Mouse (Mus musculus): Measurements from ENCODE around the gene Capn13. TPM values are rescaled to one million over a fixed set of nuclear protein-coding genes. Genes with fewer than 3 reads are reported as not detected.

The Capn13 gene
- polyA plus RNA-seq, 1 experiment from 2014 or later, result not detected

- Histone ChIP-seq H3K4me2 (ENCODE audit: low read length) (no peak overlapping the region), H3K9ac (ENCODE audit: low read depth, low read length) (no peak overlapping the region), H3K27ac (ENCODE audit: low read length) (no peak overlapping the region), H3K4me3 (ENCODE audit: low read depth, low read length) (no peak overlapping the region), H3K27me3 (ENCODE audit: control insufficient read depth, insufficient read depth, low read depth, low read length) (no peaks in the 10 kb centered on the region), H3K4me1 (ENCODE audit: control insufficient read depth, insufficient read depth, low read length) (peaks cover 3% of the 10 kb centered on the region; the same call in 1 of the 2 replicates), H3K36me3 (ENCODE audit: control insufficient read depth, insufficient read depth, low read length) (no peaks in the 10 kb centered on the region), H3K9me3 (replicated peaks; ENCODE audit: control insufficient read depth, low read length, poor library complexity, severe bottlenecking) (no peaks in the 10 kb centered on the region)
- ATAC-seq, result no peak
- whole genome bisulfite sequencing, result 96% methylated on average over 13 of the region's 13 CpGs
These were observed 85.9 kb downstream of the Capn13 start for GRCm38 (mm10) chr17:73314786-73315185.

GRCm38 (mm10) chr17:73311491-73311890 is 89.2 kb downstream of the Capn13 start:
- no peak overlapping the region for H3K9ac ChIP-seq (ENCODE audit: low read depth, low read length)
- H3K27me3 ChIP-seq (ENCODE audit: control insufficient read depth, insufficient read depth, low read depth, low read length), result no peaks in the 10 kb centered on the region
- no peaks in the 10 kb centered on the region for H3K9me3 ChIP-seq (replicated peaks; ENCODE audit: control insufficient read depth, low read length, poor library complexity, severe bottlenecking)
- no peak for ATAC-seq
- 95% methylated on average over 5 of the region's 5 CpGs for WGBS
- H3K4me3 ChIP-seq (ENCODE audit: low read depth, low read length), result no peak overlapping the region
- no peak overlapping the region for H3K4me2 ChIP-seq (ENCODE audit: low read length)
- H3K4me1 ChIP-seq (ENCODE audit: control insufficient read depth, insufficient read depth, low read length), result peaks cover 3% of the 10 kb centered on the region; the same call in 1 of the 2 replicates
- H3K36me3 ChIP-seq (ENCODE audit: control insufficient read depth, insufficient read depth, low read length), result no peaks in the 10 kb centered on the region
- H3K27ac ChIP-seq (ENCODE audit: low read length), result no peak overlapping the region

- Histone ChIP-seq H3K9me3 (replicated peaks; ENCODE audit: control insufficient read depth, low read length, poor library complexity, severe bottlenecking) (no peaks in the 10 kb centered on the region), H3K9ac (ENCODE audit: low read depth, low read length) (no peak overlapping the region), H3K27ac (ENCODE audit: low read length) (no peak overlapping the region), H3K4me1 (ENCODE audit: control insufficient read depth, insufficient read depth, low read length) (no peaks in the 10 kb centered on the region), H3K27me3 (ENCODE audit: control insufficient read depth, insufficient read depth, low read depth, low read length) (peaks cover 3% of the 10 kb centered on the region; the same call in 1 of the 2 replicates), H3K36me3 (ENCODE audit: control insufficient read depth, insufficient read depth, low read length) (no peaks in the 10 kb centered on the region), H3K4me3 (ENCODE audit: low read depth, low read length) (no peak overlapping the region), H3K4me2 (ENCODE audit: low read length) (no peak overlapping the region)
- WGBS, result 86% methylated on average over 4 of the region's 4 CpGs
- ATAC-seq, result no peak
These were observed 92.0 kb downstream of the Capn13 start for GRCm38 (mm10) chr17:73308691-73309090.

GRCm38 (mm10) chr17:73306626-73307025 is 94.0 kb downstream of the Capn13 start:
- Histone ChIP-seq H3K4me2 (ENCODE audit: low read length) (no peak overlapping the region), H3K4me3 (ENCODE audit: low read depth, low read length) (no peak overlapping the region), H3K9ac (ENCODE audit: low read depth, low read length) (no peak overlapping the region), H3K36me3 (ENCODE audit: control insufficient read depth, insufficient read depth, low read length) (no peaks in the 10 kb centered on the region), H3K9me3 (replicated peaks; ENCODE audit: control insufficient read depth, low read length, poor library complexity, severe bottlenecking) (no peaks in the 10 kb centered on the region), H3K27ac (ENCODE audit: low read length) (no peak overlapping the region), H3K27me3 (ENCODE audit: control insufficient read depth, insufficient read depth, low read depth, low read length) (peaks cover 3% of the 10 kb centered on the region; the same call in 1 of the 2 replicates), H3K4me1 (ENCODE audit: control insufficient read depth, insufficient read depth, low read length) (no peaks in the 10 kb centered on the region)
- no peak for ATAC-seq
- 67% methylated on average over 7 of the region's 7 CpGs for WGBS

GRCm38 (mm10) chr17:73305622-73306021 is 95.0 kb downstream of the Capn13 start:
- 64% methylated on average over 9 of the region's 9 CpGs for WGBS
- Histone ChIP-seq H3K27me3 (ENCODE audit: control insufficient read depth, insufficient read depth, low read depth, low read length) (peaks cover 3% of the 10 kb centered on the region; the same call in 1 of the 2 replicates), H3K9me3 (replicated peaks; ENCODE audit: control insufficient read depth, low read length, poor library complexity, severe bottlenecking) (no peaks in the 10 kb centered on the region), H3K9ac (ENCODE audit: low read depth, low read length) (no peak overlapping the region), H3K4me1 (ENCODE audit: control insufficient read depth, insufficient read depth, low read length) (no peaks in the 10 kb centered on the region), H3K4me2 (ENCODE audit: low read length) (no peak overlapping the region), H3K4me3 (ENCODE audit: low read depth, low read length) (no peak overlapping the region), H3K36me3 (ENCODE audit: control insufficient read depth, insufficient read depth, low read length) (no peaks in the 10 kb centered on the region), H3K27ac (ENCODE audit: low read length) (no peak overlapping the region)
- ATAC-seq, result no peak

- Histone ChIP-seq H3K36me3 (ENCODE audit: control insufficient read depth, insufficient read depth, low read length) (no peaks in the 10 kb centered on the region), H3K27me3 (ENCODE audit: control insufficient read depth, insufficient read depth, low read depth, low read length) (peaks cover 3% of the 10 kb centered on the region; the same call in 1 of the 2 replicates), H3K4me2 (ENCODE audit: low read length) (no peak overlapping the region), H3K9ac (ENCODE audit: low read depth, low read length) (no peak overlapping the region), H3K4me1 (ENCODE audit: control insufficient read depth, insufficient read depth, low read length) (no peaks in the 10 kb centered on the region), H3K9me3 (replicated peaks; ENCODE audit: control insufficient read depth, low read length, poor library complexity, severe bottlenecking) (no peaks in the 10 kb centered on the region), H3K4me3 (ENCODE audit: low read depth, low read length) (no peak overlapping the region), H3K27ac (ENCODE audit: low read length) (no peak overlapping the region)
- no peak for ATAC-seq
- 76% methylated on average over 19 of the region's 19 CpGs for WGBS
These were observed 96.4 kb downstream of the Capn13 start for GRCm38 (mm10) chr17:73304086-73304812.

GRCm38 (mm10) chr17:73303676-73304075 is 97.0 kb downstream of the Capn13 start:
- ATAC-seq, result no peak
- Histone ChIP-seq H3K9me3 (replicated peaks; ENCODE audit: control insufficient read depth, low read length, poor library complexity, severe bottlenecking) (no peaks in the 10 kb centered on the region), H3K27me3 (ENCODE audit: control insufficient read depth, insufficient read depth, low read depth, low read length) (peaks cover 3% of the 10 kb centered on the region; the same call in 1 of the 2 replicates), H3K9ac (ENCODE audit: low read depth, low read length) (no peak overlapping the region), H3K36me3 (ENCODE audit: control insufficient read depth, insufficient read depth, low read length) (no peaks in the 10 kb centered on the region), H3K27ac (ENCODE audit: low read length) (no peak overlapping the region), H3K4me1 (ENCODE audit: control insufficient read depth, insufficient read depth, low read length) (no peaks in the 10 kb centered on the region), H3K4me3 (ENCODE audit: low read depth, low read length) (no peak overlapping the region), H3K4me2 (ENCODE audit: low read length) (no peak overlapping the region)
- 82% methylated on average over 13 of the region's 13 CpGs for WGBS

GRCm38 (mm10) chr17:73303217-73303616 is 97.4 kb downstream of the Capn13 start:
- Histone ChIP-seq H3K9ac (ENCODE audit: low read depth, low read length) (no peak overlapping the region), H3K36me3 (ENCODE audit: control insufficient read depth, insufficient read depth, low read length) (no peaks in the 10 kb centered on the region), H3K4me2 (ENCODE audit: low read length) (no peak overlapping the region), H3K4me3 (ENCODE audit: low read depth, low read length) (no peak overlapping the region), H3K4me1 (ENCODE audit: control insufficient read depth, insufficient read depth, low read length) (no peaks in the 10 kb centered on the region), H3K9me3 (replicated peaks; ENCODE audit: control insufficient read depth, low read length, poor library complexity, severe bottlenecking) (no peaks in the 10 kb centered on the region), H3K27ac (ENCODE audit: low read length) (no peak overlapping the region), H3K27me3 (ENCODE audit: control insufficient read depth, insufficient read depth, low read depth, low read length) (peaks cover 3% of the 10 kb centered on the region; the same call in 1 of the 2 replicates)
- ATAC-seq, result peak; percentile 52; the same call in 1 of the 2 replicates
- 29% methylated on average over 5 of the region's 5 CpGs for WGBS

- 6% methylated on average over 10 of the region's 10 CpGs for WGBS
- peak overlapping the region; percentile 51 for H3K4me2 ChIP-seq (ENCODE audit: low read length)
These were observed 98.6 kb downstream of the Capn13 start for GRCm38 (mm10) chr17:73302104-73302503.

More at GRCm38 (mm10) chr17:73302104-73302503, 98.6 kb downstream of the Capn13 start:
- H3K9ac ChIP-seq (ENCODE audit: low read depth, low read length), result no peak overlapping the region; the same call in 1 of the 2 replicates
- no peaks in the 10 kb centered on the region for H3K4me1 ChIP-seq (ENCODE audit: control insufficient read depth, insufficient read depth, low read length)
- H3K9me3 ChIP-seq (replicated peaks; ENCODE audit: control insufficient read depth, low read length, poor library complexity, severe bottlenecking), result no peaks in the 10 kb centered on the region
- H3K4me3 ChIP-seq (ENCODE audit: low read depth, low read length), result 0 out of 2 replicates have a peak overlapping the region, but pooled peaks have one; percentile 16
- peaks cover 3% of the 10 kb centered on the region; the same call in 1 of the 2 replicates for H3K27me3 ChIP-seq (ENCODE audit: control insufficient read depth, insufficient read depth, low read depth, low read length)
- H3K27ac ChIP-seq (ENCODE audit: low read length), result no peak overlapping the region
- peak; percentile 81 for ATAC-seq
- no peaks in the 10 kb centered on the region for H3K36me3 ChIP-seq (ENCODE audit: control insufficient read depth, insufficient read depth, low read length)
